Mouse (Mus musculus) gastrocnemius, adult 2 months (tissue): ENCODE measurements around the gene Rapgef1. TPM values are rescaled to one million over a fixed set of nuclear protein-coding genes. Genes with fewer than 3 reads are reported as not detected.
"Not testable (repeated sequence)": the region's sequence is repeated elsewhere in the genome, so short reads cannot be mapped to it uniquely, and the experiment has no call there.

Source experiments
- DNase-seq: peaks from one replicate; pipeline ENCODE4 v3.0.0; 2022
- H3K27ac ChIP-seq: fragments of 200-600 bp; 2 replicates; pipeline ENCODE4 v1.8.1; 2022; ENCODE audit warnings: mild to moderate bottlenecking
- H3K4me3 ChIP-seq: fragments of 200-600 bp; 2 replicates; pipeline ENCODE4 v1.8.1; 2022; ENCODE audit warnings: mild to moderate bottlenecking, moderate library complexity
- CTCF ChIP-seq: fragments of 200-600 bp; IDR thresholded peaks from 2 replicates; pipeline ENCODE4 v1.8.1; 2022; ENCODE audit warnings: antibody characterized with exemption, mild to moderate bottlenecking, moderate library complexity
- intact Hi-C: fragments of 180-260 bp; cut with DNase I; formaldehyde crosslinking; loops from one replicate; pipeline ENCODE4 v1.15.1; 2025
- total RNA-seq, 2 experiments: library from RNA; stranded (reverse); gene quantifications; 2 replicates each; pipeline ENCODE4 v1.2.3; 2021

The Rapgef1 gene
- total RNA-seq, 2 experiments from 2014 or later = 135 to 139 TPM

- intact Hi-C loops = no loop called here
- peak overlapping the region; percentile 96 for H3K27ac ChIP-seq
- no peak for DNase-seq
- no peak for TF ChIP-seq CTCF
- H3K4me3 ChIP-seq = no peak overlapping the region; the same call in 1 of the 2 replicates
Observed at GRCm38 (mm10) chr2:29625573-29626200, 6.2 kb downstream of the Rapgef1 start.

- no peak for TF ChIP-seq CTCF
- intact Hi-C loops = no loop called here
- peak overlapping the region; percentile 96 for H3K27ac ChIP-seq
- H3K4me3 ChIP-seq = no peak overlapping the region
- DNase-seq = no peak
Observed at GRCm38 (mm10) chr2:29627337-29627736, 7.8 kb downstream of the Rapgef1 start.

- no peak for DNase-seq
- no peak for TF ChIP-seq CTCF
- Histone ChIP-seq H3K27ac (peak overlapping the region; percentile 73), H3K4me3 (no peak overlapping the region)
- intact Hi-C loops = no loop called here
Observed at GRCm38 (mm10) chr2:29628186-29628585, 8.7 kb downstream of the Rapgef1 start.

GRCm38 (mm10) chr2:29628763-29629181, 9.3 kb downstream of the Rapgef1 start:
- Histone ChIP-seq H3K27ac (peak overlapping the region; percentile 73), H3K4me3 (no peak overlapping the region)
- intact Hi-C loops = no loop called here
- no peak for TF ChIP-seq CTCF
- DNase-seq = no peak

- no peak for TF ChIP-seq CTCF
- DNase-seq = peak; percentile 50
- Histone ChIP-seq H3K27ac (peak overlapping the region; percentile 73), H3K4me3 (no peak overlapping the region)
- intact Hi-C loops = no loop called here
Observed at GRCm38 (mm10) chr2:29629311-29629710, 9.8 kb downstream of the Rapgef1 start.

GRCm38 (mm10) chr2:29630141-29630771, 10.7 kb downstream of the Rapgef1 start:
- TF ChIP-seq CTCF = no peak
- no peak overlapping the region for H3K4me3 ChIP-seq
- H3K27ac ChIP-seq = peak overlapping the region; percentile 73
- intact Hi-C loops = no loop called here
- DNase-seq = no peak

GRCm38 (mm10) chr2:29631020-29631419, 11.5 kb downstream of the Rapgef1 start:
- intact Hi-C loops = no loop called here
- TF ChIP-seq CTCF = no peak
- no peak for DNase-seq
- peak overlapping the region; percentile 73; the same call in 1 of the 2 replicates for H3K27ac ChIP-seq
- no peak overlapping the region for H3K4me3 ChIP-seq

GRCm38 (mm10) chr2:29631564-29632167, 12.1 kb downstream of the Rapgef1 start:
- DNase-seq, H3K4me3 ChIP-seq, intact Hi-C loops: not testable (repeated sequence)
- H3K27ac ChIP-seq = peak overlapping the region; percentile 84

- TF ChIP-seq CTCF = no peak
- Histone ChIP-seq H3K4me3 (no peak overlapping the region), H3K27ac (peak overlapping the region; percentile 84)
- intact Hi-C loops = no loop called here
- DNase-seq = no peak
Observed at GRCm38 (mm10) chr2:29632168-29632662, 12.7 kb downstream of the Rapgef1 start.

- intact Hi-C loops = no loop called here
- TF ChIP-seq CTCF = no peak
- peak overlapping the region; percentile 84 for H3K27ac ChIP-seq
- peak; percentile 87 for DNase-seq
- peak overlapping the region; percentile 45 for H3K4me3 ChIP-seq
Observed at GRCm38 (mm10) chr2:29633101-29633554, 13.6 kb downstream of the Rapgef1 start.

GRCm38 (mm10) chr2:29633782-29634181, 14.3 kb downstream of the Rapgef1 start:
- intact Hi-C loops = no loop called here
- peak overlapping the region; percentile 45 for H3K4me3 ChIP-seq
- DNase-seq = no peak
- no peak for TF ChIP-seq CTCF
- H3K27ac ChIP-seq = peak overlapping the region; percentile 84

GRCm38 (mm10) chr2:29634541-29634940, 15.0 kb downstream of the Rapgef1 start:
- no peak for TF ChIP-seq CTCF
- H3K4me3 ChIP-seq = no peak overlapping the region
- DNase-seq = no peak
- H3K27ac ChIP-seq = peak overlapping the region; percentile 84
- intact Hi-C loops = no loop called here

- no peak for TF ChIP-seq CTCF
Observed at GRCm38 (mm10) chr2:29635966-29636507, 16.5 kb downstream of the Rapgef1 start.

More at GRCm38 (mm10) chr2:29635966-29636507, 16.5 kb downstream of the Rapgef1 start:
- intact Hi-C loops = loop anchor here (2.0 kb wide), 1 partner anchor 15 kb away; no protein-coding TSS in a partner anchor
- Histone ChIP-seq H3K4me3 (no peak overlapping the region), H3K27ac (peak overlapping the region; percentile 84)
- DNase-seq = no peak
